Mouse (Mus musculus) brain, embryonic 14.5 days (tissue): ENCODE measurements at regions not wholly inside any gene's neighbourhood (a gene's known extent, or its start where the extent isn't known, plus 50 kb on each side); places are given as distances from the start of the nearest gene placed in this dataset.
A peak's percentile ranks its signal among the peaks of the same experiment; 100 is the strongest.

ENCODE experiments used
- DNase-seq: peaks from one replicate; pipeline ENCODE4 v3.0.0-alpha.2; 2011; ENCODE audit warnings: low read depth
- CTCF ChIP-seq: fragments of 200-500 bp; IDR thresholded peaks from 2 replicates; pipeline ENCODE4 v1.5.1; 2012; ENCODE audit warnings: inconsistent platforms, mild to moderate bottlenecking, moderate library complexity, borderline replicate concordance; ENCODE audit not compliant: insufficient read depth, insufficient read length; ENCODE audit errors: extremely low read depth
- POLR2A ChIP-seq: fragments of 200-500 bp; IDR thresholded peaks from 2 replicates; pipeline ENCODE4 v1.6.1; 2012; ENCODE audit warnings: mild to moderate bottlenecking, inconsistent platforms, borderline replicate concordance; ENCODE audit not compliant: poor library complexity, insufficient read depth, insufficient read length, severe bottlenecking; ENCODE audit errors: extremely low read depth

DNA sequence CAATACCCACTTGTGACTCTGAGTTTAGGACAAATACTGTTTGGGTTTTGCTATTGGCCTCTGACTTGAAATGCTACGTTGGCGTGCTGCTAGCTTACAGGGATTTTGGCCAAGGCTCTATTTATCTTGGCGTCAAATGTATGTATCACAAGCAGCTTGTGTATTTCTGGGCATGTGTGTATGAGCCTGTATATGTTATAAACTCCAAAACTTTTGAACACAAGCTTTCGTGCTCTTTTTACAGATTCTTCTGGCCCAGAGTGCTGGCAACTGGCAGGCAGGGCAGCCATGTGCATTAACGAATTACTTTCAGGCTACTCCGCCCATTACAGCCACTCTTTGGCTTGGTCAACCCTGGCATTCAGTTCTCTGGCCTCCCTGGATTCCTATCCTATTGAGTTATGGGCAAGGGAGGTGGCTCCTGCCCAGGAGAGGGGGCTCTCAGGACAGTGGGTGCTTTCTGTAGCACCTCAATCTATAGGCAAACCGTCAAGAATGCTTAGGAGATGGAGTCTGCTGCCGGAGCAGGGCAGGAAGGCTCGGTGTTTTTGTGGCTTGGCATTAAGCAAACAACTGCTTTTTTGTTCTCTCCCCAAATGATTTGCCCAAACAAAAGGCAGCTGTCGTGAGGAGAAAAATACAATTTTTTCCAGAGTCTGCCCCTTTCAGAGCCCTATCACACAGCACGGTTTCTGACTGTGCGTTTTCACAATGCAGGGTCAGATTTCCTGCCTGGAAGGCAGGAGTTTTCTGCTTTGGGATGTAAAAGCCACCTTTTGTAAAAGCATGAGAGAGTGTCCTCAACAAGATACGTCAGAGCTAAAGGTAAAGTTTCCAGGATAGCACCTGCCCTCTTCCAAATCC lies 465.0 kb downstream of the Ccdc171 start:
- DNase-seq: peak; percentile 28
- TF ChIP-seq POLR2A: no peak
- no peak for TF ChIP-seq CTCF

DNA sequence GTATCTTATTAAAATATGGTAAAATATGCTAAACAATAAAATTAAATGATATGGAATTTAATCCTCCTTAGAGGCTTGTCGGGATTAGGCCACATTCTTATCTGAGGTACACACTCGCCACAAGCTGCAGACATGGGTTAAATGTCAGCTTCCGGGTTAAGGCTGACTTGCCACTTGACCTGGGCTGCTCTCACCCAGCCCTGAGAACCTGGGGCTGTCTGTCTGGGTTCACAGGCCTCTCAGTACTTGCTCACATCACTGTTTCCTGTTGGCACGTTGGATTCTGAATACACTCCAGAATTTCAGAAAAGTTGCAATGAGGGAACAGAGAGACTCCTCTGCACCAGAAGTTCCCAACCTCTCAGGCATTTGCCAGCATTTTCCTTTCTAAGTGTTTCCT lies 465.9 kb downstream of the Ccdc171 start:
- no peak for TF ChIP-seq CTCF
- DNase-seq: no peak

GRCm38 (mm10) chr4:83997079-83997478 lies 471.7 kb downstream of the Ccdc171 start:
- no peak for DNase-seq
- TF ChIP-seq CTCF (no peak), POLR2A (no peak)

DNA sequence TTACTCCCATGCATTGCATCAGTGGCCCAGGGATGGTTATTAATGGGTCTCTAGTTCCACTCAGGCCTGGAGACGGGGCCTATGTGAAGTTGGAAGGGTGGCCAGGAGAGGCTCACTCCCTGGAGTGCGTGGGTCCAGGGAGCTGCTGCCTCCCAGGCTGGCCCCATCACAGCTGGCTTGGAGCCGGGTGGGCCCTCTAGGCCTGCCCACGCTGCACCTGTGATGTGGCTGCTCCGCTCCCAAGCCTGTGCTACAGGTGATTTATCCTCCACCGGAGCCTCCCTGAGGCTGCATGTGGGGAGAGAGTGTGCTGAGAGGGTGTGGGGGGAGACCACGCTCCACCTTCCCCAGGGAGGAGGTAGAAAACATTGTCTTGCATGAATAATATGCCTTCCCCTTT lies 476.3 kb downstream of the Ccdc171 start:
- no peak for DNase-seq
- TF ChIP-seq CTCF (no peak), POLR2A (no peak)

DNA sequence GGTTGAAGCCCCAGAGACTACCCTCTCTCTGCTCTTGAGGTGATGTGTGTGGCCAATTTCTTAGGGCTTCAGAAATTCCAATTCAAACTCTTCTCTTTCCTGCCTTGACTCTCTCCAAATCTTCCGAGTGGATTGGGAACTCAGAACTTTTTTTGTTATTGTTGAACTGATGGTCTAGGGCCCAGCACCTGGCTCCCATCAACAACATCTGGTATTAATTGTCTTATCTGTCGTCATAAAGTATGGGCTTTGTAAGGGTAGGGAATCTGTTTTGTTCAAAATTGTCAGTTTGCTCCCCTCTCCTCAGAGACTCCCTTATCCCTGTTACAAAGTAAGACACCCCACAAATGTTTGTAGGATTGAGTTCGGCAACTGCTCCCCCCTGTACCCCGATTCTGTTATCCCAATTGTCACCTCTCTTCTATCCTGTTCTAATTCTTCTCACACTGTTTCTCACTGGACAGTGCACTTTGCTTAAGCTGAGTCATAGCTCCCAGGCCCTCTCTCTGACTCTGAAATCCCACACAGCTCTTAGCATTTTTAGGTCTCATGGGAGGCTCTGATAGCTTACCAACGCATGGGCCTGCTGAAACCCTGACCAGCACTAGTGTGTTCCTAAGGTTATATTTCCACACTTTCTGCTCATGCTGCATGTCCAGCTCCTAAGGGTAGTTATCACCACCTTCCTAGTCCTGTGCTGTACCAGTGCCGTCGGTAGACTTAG lies 478.9 kb downstream of the Ccdc171 start:
- no peak for DNase-seq
- no peak for TF ChIP-seq CTCF
- TF ChIP-seq POLR2A: no peak

DNA sequence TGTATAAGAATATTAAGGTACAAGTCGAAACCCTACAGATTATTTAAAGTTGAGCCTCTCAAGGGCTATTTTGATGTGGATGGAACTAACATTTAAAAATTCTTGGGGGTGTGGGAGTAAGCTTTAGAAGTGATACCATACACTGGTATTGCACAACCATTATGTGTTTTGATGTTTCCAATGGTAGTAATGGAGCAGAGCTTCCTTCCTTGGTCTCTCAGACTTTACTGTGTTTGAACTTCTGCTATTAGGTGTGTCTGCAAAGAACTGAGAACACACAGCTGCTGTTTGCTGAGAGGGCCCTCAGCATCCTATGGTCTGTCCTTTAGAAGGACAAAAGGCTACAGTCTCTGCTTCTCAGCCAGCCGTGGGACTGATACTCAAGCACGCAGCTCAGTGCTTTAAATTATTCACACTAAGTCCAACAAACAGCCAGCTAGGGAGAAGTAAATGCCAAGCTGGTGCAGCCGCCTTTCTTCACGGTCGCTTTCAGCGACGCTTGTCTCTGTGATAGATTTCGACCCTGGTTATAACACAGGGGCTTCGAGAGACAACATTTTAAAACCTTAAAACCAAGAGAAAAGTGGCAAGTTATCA lies 479.5 kb downstream of the Ccdc171 start:
- TF ChIP-seq CTCF (no peak), POLR2A (no peak)
- peak; percentile 55 for DNase-seq

GRCm38 (mm10) chr4:84011941-84012340 lies 486.6 kb downstream of the Ccdc171 start:
- no peak for DNase-seq
- no peak for TF ChIP-seq CTCF
- TF ChIP-seq POLR2A: no peak

DNA sequence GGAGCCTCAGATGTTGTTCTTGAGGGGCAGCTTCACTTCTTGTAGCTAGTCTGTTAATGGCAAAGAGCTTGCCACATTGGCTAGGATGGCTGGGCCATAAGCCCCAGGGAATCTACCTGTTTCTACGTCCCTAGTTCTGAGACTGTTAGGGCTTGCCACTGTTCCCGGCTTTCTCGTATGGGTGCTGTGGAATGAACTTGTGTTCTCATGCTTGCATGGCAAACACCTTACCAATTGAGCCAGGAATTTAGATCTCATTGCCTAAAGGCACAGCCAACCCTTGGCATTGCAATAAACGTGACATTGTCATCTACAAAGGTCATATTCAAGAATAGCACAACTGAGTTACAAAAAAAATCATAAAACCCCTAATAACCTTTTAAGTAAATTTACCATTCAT lies 489.8 kb downstream of the Ccdc171 start:
- TF ChIP-seq POLR2A: no peak
- TF ChIP-seq CTCF: no peak
- no peak for DNase-seq

- TF ChIP-seq CTCF (no peak), POLR2A (no peak)
- DNase-seq: no peak
Measured at GRCm38 (mm10) chr4:84015552-84016169, 490.3 kb downstream of the Ccdc171 start.

DNA sequence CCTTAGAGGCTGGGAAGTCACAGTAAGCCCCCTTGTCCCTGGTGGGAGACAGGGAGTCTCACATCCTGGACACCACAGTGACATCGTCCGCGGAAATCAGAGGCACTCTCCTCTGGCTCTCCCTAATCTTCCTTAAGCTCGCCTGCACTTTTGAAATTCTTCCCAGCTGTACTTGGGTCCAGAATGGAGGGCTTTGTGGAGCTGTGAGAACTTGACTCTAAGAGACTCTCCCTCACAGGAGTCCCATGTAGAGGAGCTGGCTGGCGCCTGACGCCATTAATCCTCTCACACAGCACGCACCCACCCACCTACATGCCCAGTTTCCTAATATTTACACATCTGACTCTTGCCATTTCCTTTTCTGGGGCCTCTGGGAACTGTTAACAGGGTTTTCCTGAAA lies 492.8 kb downstream of the Ccdc171 start:
- TF ChIP-seq CTCF: no peak
- no peak for TF ChIP-seq POLR2A
- DNase-seq: no peak

DNA sequence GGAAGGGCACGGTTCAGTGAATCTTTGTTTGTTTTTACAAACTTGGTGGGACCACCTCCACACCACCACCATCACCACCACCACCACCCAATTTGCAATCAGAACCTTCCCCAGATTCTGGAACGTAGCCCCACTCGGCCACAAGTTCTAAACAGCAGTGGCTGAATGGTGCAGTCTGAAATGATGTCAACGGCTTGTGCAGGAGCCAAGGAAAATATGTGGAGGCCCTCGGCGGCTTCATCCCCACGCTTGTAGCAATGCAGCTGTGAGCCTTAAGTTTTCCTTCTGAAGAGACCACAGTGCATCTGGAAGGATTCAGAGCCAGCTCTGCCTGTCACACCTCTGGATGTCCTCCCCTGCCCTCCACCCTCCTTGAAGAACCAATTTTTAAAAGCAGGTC lies 493.4 kb downstream of the Ccdc171 start:
- DNase-seq: no peak
- no peak for TF ChIP-seq CTCF
- no peak for TF ChIP-seq POLR2A

DNA sequence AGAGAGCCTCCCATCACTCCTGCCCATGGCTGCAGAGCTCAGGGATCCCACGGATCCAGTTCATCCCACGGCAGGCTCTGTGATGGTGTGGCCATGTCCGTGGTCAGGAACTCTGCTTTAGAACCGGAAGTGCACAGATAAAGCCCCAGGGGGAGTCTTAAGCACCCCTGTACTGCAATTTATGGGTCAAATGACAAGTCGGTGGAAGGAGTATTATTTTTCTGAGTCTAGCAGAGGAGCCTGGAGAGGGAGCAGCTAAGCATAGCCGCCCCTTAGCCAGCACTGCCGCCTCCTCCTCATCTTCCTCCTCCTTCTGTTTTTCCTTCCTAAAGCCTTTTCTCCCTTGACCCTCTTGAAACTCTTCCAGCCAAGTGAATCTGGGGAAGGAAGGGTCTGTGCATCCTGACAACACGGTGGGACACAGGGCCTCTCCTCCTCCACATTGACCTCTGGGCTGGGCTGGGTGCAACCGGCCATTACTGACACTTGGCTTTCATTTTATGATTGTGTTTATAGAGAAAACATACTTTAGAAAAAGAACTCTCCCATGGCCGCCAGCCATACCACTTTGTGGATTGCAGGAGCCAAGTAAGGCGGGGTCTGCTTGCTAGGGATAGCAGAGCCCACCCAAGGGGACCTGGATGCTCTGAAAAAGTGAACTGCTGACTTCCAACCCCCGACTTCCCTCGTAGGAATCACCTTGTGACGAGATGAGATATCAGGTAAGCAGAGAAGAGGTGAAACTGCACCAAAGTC lies 494.3 kb downstream of the Ccdc171 start:
- DNase-seq: no peak

More for the DNA sequence above, 494.3 kb downstream of the Ccdc171 start:
- TF ChIP-seq CTCF (no peak), POLR2A (no peak)
